9 mouse cellular contexts compared by ENCODE assay signal in genomic region chr5:114537308-114538020, GRCm38 (mm10). TPM values are rescaled to one million over a fixed set of nuclear protein-coding genes. Genes with fewer than 3 reads are reported as not detected.
DNase-seq lines count a peak whose midpoint lies in the region; ATAC-seq and TF ChIP-seq lines count a peak whose summit lies in the region.
"Had no signal": no experiment of that assay in that cellular context is flagged by ENCODE, and none has a peak within 500 bp of the region (broad histone marks: within the 10 kb centered on the region; RNA-seq: fewer than 3 reads in every experiment).

No protein-coding gene starts in this region.

- TF ChIP-seq CTCF in left cerebral cortex, adult 2 months (IDR thresholded peaks at IDR 0.05), result no peak
- TF ChIP-seq CTCF in intestine, postnatal 0 days (IDR thresholded peaks at IDR 0.05; ENCODE audit: low read depth), result no peak
- no peak for TF ChIP-seq CTCF in olfactory bulb, adult 2 months (IDR thresholded peaks at IDR 0.05; ENCODE audit: insufficient read depth, low read depth, low read length)

- H3K9ac ChIP-seq in embryonic facial prominence, embryonic 13.5 days, result peak overlapping the region; percentile 44; the same call in 1 of the 2 replicates
- no peak overlapping the region for H3K9ac ChIP-seq in intestine, postnatal 0 days (ENCODE audit: low read depth, low read length)

- 6% methylated on average over 26 of the region's 26 CpGs for WGBS in embryonic facial prominence, embryonic 13.5 days
- WGBS in intestine, postnatal 0 days, result 17% methylated on average over 26 of the region's 26 CpGs
- 5% methylated on average over 26 of the region's 26 CpGs for WGBS in olfactory bulb, adult 2 months

- peak overlapping the region; percentile 52 for H3K4me2 ChIP-seq in embryonic facial prominence, embryonic 13.5 days
- peak overlapping the region; percentile 37; the same call in 1 of the 2 replicates for H3K4me2 ChIP-seq in intestine, postnatal 0 days (replicated peaks; ENCODE audit: low read depth)

- no peak overlapping the region for H3K27ac ChIP-seq in left cerebral cortex, adult 2 months
- H3K27ac ChIP-seq in embryonic facial prominence, embryonic 13.5 days, result no peak overlapping the region
- no peak overlapping the region for H3K27ac ChIP-seq in intestine, postnatal 0 days (ENCODE audit: low read depth, low read length)
- 0 out of 2 replicates have a peak overlapping the region, but pooled peaks have one; percentile 12 for H3K27ac ChIP-seq in olfactory bulb, adult 2 months (ENCODE audit: insufficient read depth, low read depth, low read length)

- ATAC-seq in embryonic facial prominence, embryonic 13.5 days (ENCODE audit: insufficient number of reproducible peaks, insufficient read depth, low FRiP score, low TSS enrichment, low read depth), result no peak; the same call in 1 of the 2 replicates
- no peak for ATAC-seq in intestine, postnatal 0 days
- ATAC-seq in CD4-positive, CD25-positive, alpha-beta regulatory T cell, adult 4 months, result no peak

- peaks cover 32% of the 10 kb centered on the region for H3K27me3 ChIP-seq in embryonic facial prominence, embryonic 13.5 days
- peaks cover 11% of the 10 kb centered on the region; the same call in 1 of the 2 replicates for H3K27me3 ChIP-seq in intestine, postnatal 0 days (replicated peaks; ENCODE audit: control insufficient read depth, insufficient read depth, low read length)

- no peaks in the 10 kb centered on the region for H3K9me3 ChIP-seq in embryonic facial prominence, embryonic 13.5 days
- no peaks in the 10 kb centered on the region for H3K9me3 ChIP-seq in intestine, postnatal 0 days (ENCODE audit: control insufficient read depth)

- peaks cover 36% of the 10 kb centered on the region for H3K4me1 ChIP-seq in embryonic facial prominence, embryonic 13.5 days
- H3K4me1 ChIP-seq in intestine, postnatal 0 days (replicated peaks; ENCODE audit: control insufficient read depth, insufficient read depth, low read length), result no peaks in the 10 kb centered on the region
- H3K4me1 ChIP-seq in olfactory bulb, adult 2 months (ENCODE audit: control insufficient read depth, insufficient read depth, low read length), result peaks cover 44% of the 10 kb centered on the region

- intact Hi-C loops in left cerebral cortex, adult 2 months (cut with DNase I), result no loop called here

- no peak for DNase-seq in left cerebral cortex, adult 2 months (ENCODE audit: extremely low spot score in 1 of 2, low spot score in 2 of 2)
- DNase-seq in left cerebral cortex, adult 11 months (ENCODE audit: low spot score), result no peak
- no peak for DNase-seq in B cell, adult 2 months
- no peak for DNase-seq in lung, adult 18-20 months
- DNase-seq: gastrocnemius, postnatal 10 days had no signal

- H3K36me3 ChIP-seq in embryonic facial prominence, embryonic 13.5 days, result no peaks in the 10 kb centered on the region
- H3K36me3 ChIP-seq in intestine, postnatal 0 days (ENCODE audit: control insufficient read depth, insufficient read depth), result no peaks in the 10 kb centered on the region

- 0 out of 2 replicates have a peak overlapping the region, but pooled peaks have one; percentile 9 for H3K4me3 ChIP-seq in left cerebral cortex, adult 2 months
- H3K4me3 ChIP-seq in embryonic facial prominence, embryonic 13.5 days, result peak overlapping the region; percentile 23
- no peak overlapping the region for H3K4me3 ChIP-seq in intestine, postnatal 0 days (ENCODE audit: low read depth, low read length)
- no peak overlapping the region for H3K4me3 ChIP-seq in olfactory bulb, adult 2 months (ENCODE audit: insufficient read depth, low read depth, low read length)

- no peak for TF ChIP-seq POLR2A in olfactory bulb, adult 2 months (IDR thresholded peaks at IDR 0.05; ENCODE audit: insufficient read depth, low read depth, low read length)

RNA-seq across cellular contexts. Expression of gene Fam222a, which starts 30.4 kb away (rescaled TPM):
- 1 to 10 TPM; 7.9 to 9.0 TPM for total RNA-seq in left cerebral cortex, adult 2 months (2021)
- polyA plus RNA-seq in embryonic facial prominence, embryonic 13.5 days (2015; fragmentation: Nextera tagmentation; extraction: Ambion mirVana), result 1.2 and 1.3 TPM in 2 replicates
- 2.3 and 3.2 TPM in 2 replicates for polyA plus RNA-seq in intestine, postnatal 0 days (2015; fragmentation: Nextera tagmentation; extraction: Ambion mirVana)
- not detected in 2 replicates for polyA plus RNA-seq in olfactory bulb, adult 2 months (2012; ENCODE audit: insufficient read depth, insufficient read length, low replicate concordance, missing spikeins)
- polyA plus RNA-seq in CD4-positive, CD25-positive, alpha-beta regulatory T cell, adult 4 months (2017; shearing (Covaris generic)), result not detected

Comparison
In these comparisons a context has a peak if more than half of its experiments do, and no peak if none do; other contexts are left out.
1. H3K4me3 ChIP-seq: peak in left cerebral cortex, adult 2 months (single experiment) and embryonic facial prominence, embryonic 13.5 days (single experiment); none in intestine, postnatal 0 days (single experiment) and olfactory bulb, adult 2 months (single experiment).